Mouse (Mus musculus): ENCODE data around the gene Ptbp3. TPM values are rescaled to one million over a fixed set of nuclear protein-coding genes. Genes with fewer than 3 reads are reported as not detected.

Ptbp3 gene
- 77.7 and 80.0 TPM in 2 replicates for polyA plus RNA-seq (2014; fragmentation: Nextera tagmentation; extraction: Ambion mirVana)

GRCm38 (mm10) chr4:59549175-59549976 lies at the start of gene Ptbp3:
Gene Ptbp3 (minus strand): TSS chr4:59549364.
- Histone ChIP-seq H3K4me1 (replicated peaks; ENCODE audit: control insufficient read depth, insufficient read depth, low read length) (peaks cover 20% of the 10 kb centered on the region), H3K36me3 (ENCODE audit: control insufficient read depth, insufficient read depth, low read length) (no peaks in the 10 kb centered on the region)
- under 1% methylated on average over 64 of the region's 83 CpGs for WGBS

GRCm38 (mm10) chr4:59596556-59596955 lies 47.4 kb upstream of the Ptbp3 start:
- 86% methylated on average over 2 of the region's 2 CpGs for WGBS

More at GRCm38 (mm10) chr4:59549175-59549976, at the start of gene Ptbp3:
- Histone ChIP-seq H3K27me3 (replicated peaks; ENCODE audit: control insufficient read depth, insufficient read depth, low read length) (no peaks in the 10 kb centered on the region), H3K4me2 (peak within 1 kb of the TSS; percentile 92), H3K9ac (ENCODE audit: low read depth, low read length) (peak within 1 kb of the TSS; percentile 98), H3K9me3 (ENCODE audit: control insufficient read depth, low read length) (no peaks in the 10 kb centered on the region), H3K4me3 (ENCODE audit: low read depth, low read length) (peak within 1 kb of the TSS; percentile 94), H3K27ac (ENCODE audit: low read depth, low read length) (peak within 1 kb of the TSS; percentile 94)
- DNase-seq (ENCODE audit: low spot score) (peak; percentile 94), ATAC-seq (replicated peaks; ENCODE audit: low FRiP score) (peak; percentile 90)

GRCm38 (mm10) chr4:59594614-59595013 lies 45.5 kb upstream of the Ptbp3 start:
- Histone ChIP-seq H3K27me3 (replicated peaks; ENCODE audit: control insufficient read depth, insufficient read depth, low read length) (no peaks in the 10 kb centered on the region), H3K36me3 (ENCODE audit: control insufficient read depth, insufficient read depth, low read length) (no peaks in the 10 kb centered on the region), H3K27ac (ENCODE audit: low read depth, low read length) (no peak overlapping the region), H3K4me1 (replicated peaks; ENCODE audit: control insufficient read depth, insufficient read depth, low read length) (no peaks in the 10 kb centered on the region), H3K4me2 (no peak overlapping the region), H3K9ac (ENCODE audit: low read depth, low read length) (no peak overlapping the region), H3K9me3 (ENCODE audit: control insufficient read depth, low read length) (no peaks in the 10 kb centered on the region), H3K4me3 (ENCODE audit: low read depth, low read length) (no peak overlapping the region)
- ATAC-seq (replicated peaks; ENCODE audit: low FRiP score) (no peak), DNase-seq (ENCODE audit: low spot score) (no peak)
- WGBS = 64% methylated on average over 2 of the region's 2 CpGs

More at GRCm38 (mm10) chr4:59596556-59596955, 47.4 kb upstream of the Ptbp3 start:
- H3K4me1 ChIP-seq (replicated peaks; ENCODE audit: control insufficient read depth, insufficient read depth, low read length) = no peaks in the 10 kb centered on the region
- no peak overlapping the region for H3K4me3 ChIP-seq (ENCODE audit: low read depth, low read length)
- no peaks in the 10 kb centered on the region for H3K36me3 ChIP-seq (ENCODE audit: control insufficient read depth, insufficient read depth, low read length)
- no peak overlapping the region for H3K27ac ChIP-seq (ENCODE audit: low read depth, low read length)
- ATAC-seq (replicated peaks; ENCODE audit: low FRiP score) (no peak), DNase-seq (ENCODE audit: low spot score) (no peak)
- no peak overlapping the region for H3K4me2 ChIP-seq
- no peak overlapping the region for H3K9ac ChIP-seq (ENCODE audit: low read depth, low read length)
- no peaks in the 10 kb centered on the region for H3K27me3 ChIP-seq (replicated peaks; ENCODE audit: control insufficient read depth, insufficient read depth, low read length)
- no peaks in the 10 kb centered on the region for H3K9me3 ChIP-seq (ENCODE audit: control insufficient read depth, low read length)

GRCm38 (mm10) chr4:59587872-59588226 lies 38.7 kb upstream of the Ptbp3 start:
- 95% methylated on average over 1 of the region's 1 CpGs for WGBS
- Histone ChIP-seq H3K4me2 (no peak overlapping the region), H3K27ac (ENCODE audit: low read depth, low read length) (no peak overlapping the region), H3K4me1 (replicated peaks; ENCODE audit: control insufficient read depth, insufficient read depth, low read length) (no peaks in the 10 kb centered on the region), H3K36me3 (ENCODE audit: control insufficient read depth, insufficient read depth, low read length) (no peaks in the 10 kb centered on the region), H3K4me3 (ENCODE audit: low read depth, low read length) (no peak overlapping the region), H3K27me3 (replicated peaks; ENCODE audit: control insufficient read depth, insufficient read depth, low read length) (no peaks in the 10 kb centered on the region), H3K9ac (ENCODE audit: low read depth, low read length) (no peak overlapping the region), H3K9me3 (ENCODE audit: control insufficient read depth, low read length) (no peaks in the 10 kb centered on the region)
- ATAC-seq (replicated peaks; ENCODE audit: low FRiP score) (no peak), DNase-seq (ENCODE audit: low spot score) (no peak)

GRCm38 (mm10) chr4:59587215-59587871 lies 38.2 kb upstream of the Ptbp3 start:
- H3K36me3 ChIP-seq (ENCODE audit: control insufficient read depth, insufficient read depth, low read length) = no peaks in the 10 kb centered on the region
- H3K27ac ChIP-seq (ENCODE audit: low read depth, low read length) = no peak overlapping the region
- no peaks in the 10 kb centered on the region for H3K9me3 ChIP-seq (ENCODE audit: control insufficient read depth, low read length)
- WGBS = 53% methylated on average over 2 of the region's 2 CpGs
- DNase-seq (ENCODE audit: low spot score) = no peak
- no peak overlapping the region for H3K9ac ChIP-seq (ENCODE audit: low read depth, low read length)
- H3K4me3 ChIP-seq (ENCODE audit: low read depth, low read length) = no peak overlapping the region
- peaks cover 2% of the 10 kb centered on the region; the same call in 1 of the 2 replicates for H3K4me1 ChIP-seq (replicated peaks; ENCODE audit: control insufficient read depth, insufficient read depth, low read length)
- H3K4me2 ChIP-seq = no peak overlapping the region
- no peaks in the 10 kb centered on the region for H3K27me3 ChIP-seq (replicated peaks; ENCODE audit: control insufficient read depth, insufficient read depth, low read length)
- ATAC-seq (replicated peaks; ENCODE audit: low FRiP score) = no peak

- 81% methylated on average over 5 of the region's 5 CpGs for WGBS
- Histone ChIP-seq H3K4me1 (replicated peaks; ENCODE audit: control insufficient read depth, insufficient read depth, low read length) (peaks cover 8% of the 10 kb centered on the region), H3K9me3 (ENCODE audit: control insufficient read depth, low read length) (no peaks in the 10 kb centered on the region), H3K9ac (ENCODE audit: low read depth, low read length) (no peak overlapping the region), H3K27me3 (replicated peaks; ENCODE audit: control insufficient read depth, insufficient read depth, low read length) (no peaks in the 10 kb centered on the region), H3K4me3 (ENCODE audit: low read depth, low read length) (no peak overlapping the region), H3K4me2 (no peak overlapping the region), H3K36me3 (ENCODE audit: control insufficient read depth, insufficient read depth, low read length) (no peaks in the 10 kb centered on the region), H3K27ac (ENCODE audit: low read depth, low read length) (no peak overlapping the region)
- ATAC-seq (replicated peaks; ENCODE audit: low FRiP score) (no peak), DNase-seq (ENCODE audit: low spot score) (no peak)
Observed at GRCm38 (mm10) chr4:59585097-59585496, 35.9 kb upstream of the Ptbp3 start.

GRCm38 (mm10) chr4:59582186-59582585 lies 33.0 kb upstream of the Ptbp3 start:
- Histone ChIP-seq H3K4me3 (ENCODE audit: low read depth, low read length) (peak overlapping the region; percentile 65), H3K4me1 (replicated peaks; ENCODE audit: control insufficient read depth, insufficient read depth, low read length) (peaks cover 9% of the 10 kb centered on the region), H3K9me3 (ENCODE audit: control insufficient read depth, low read length) (no peaks in the 10 kb centered on the region), H3K27me3 (replicated peaks; ENCODE audit: control insufficient read depth, insufficient read depth, low read length) (no peaks in the 10 kb centered on the region), H3K27ac (ENCODE audit: low read depth, low read length) (no peak overlapping the region), H3K36me3 (ENCODE audit: control insufficient read depth, insufficient read depth, low read length) (no peaks in the 10 kb centered on the region), H3K4me2 (peak overlapping the region; percentile 93), H3K9ac (ENCODE audit: low read depth, low read length) (peak overlapping the region; percentile 76)
- no peak for DNase-seq (ENCODE audit: low spot score)
- WGBS = 31% methylated on average over 6 of the region's 6 CpGs
- no peak for ATAC-seq (replicated peaks; ENCODE audit: low FRiP score)

GRCm38 (mm10) chr4:59581314-59582185 lies 32.4 kb upstream of the Ptbp3 start, which contains the start of gene Hsdl2:
Gene Hsdl2 (plus strand): TSS chr4:59581563.
- no peaks in the 10 kb centered on the region for H3K36me3 ChIP-seq (ENCODE audit: control insufficient read depth, insufficient read depth, low read length)
- no peaks in the 10 kb centered on the region for H3K27me3 ChIP-seq (replicated peaks; ENCODE audit: control insufficient read depth, insufficient read depth, low read length)
- peak; percentile 96 for DNase-seq (ENCODE audit: low spot score)
- H3K4me3 ChIP-seq (ENCODE audit: low read depth, low read length) = peak within 1 kb of the TSS; percentile 65
- under 1% methylated on average over 61 of the region's 61 CpGs for WGBS
- ATAC-seq (replicated peaks; ENCODE audit: low FRiP score) = peak; percentile 96
- no peaks in the 10 kb centered on the region for H3K9me3 ChIP-seq (ENCODE audit: control insufficient read depth, low read length)
- H3K27ac ChIP-seq (ENCODE audit: low read depth, low read length) = peak within 1 kb of the TSS; percentile 59
- H3K4me2 ChIP-seq = peak within 1 kb of the TSS; percentile 93
- peaks cover 9% of the 10 kb centered on the region for H3K4me1 ChIP-seq (replicated peaks; ENCODE audit: control insufficient read depth, insufficient read depth, low read length)
- H3K9ac ChIP-seq (ENCODE audit: low read depth, low read length) = peak within 1 kb of the TSS; percentile 76

Data from liver, embryonic 11.5 days (tissue).